Mouse (Mus musculus): Measurements from ENCODE around the gene Gp5. TPM values are rescaled to one million over a fixed set of nuclear protein-coding genes. Genes with fewer than 3 reads are reported as not detected.

Gene Gp5
- polyA plus RNA-seq, 1 experiment from 2014 or later, result 2.3 TPM

GRCm38 (mm10) chr16:30267359-30267758, 43.2 kb downstream of the Gp5 start, which contains the start of gene Cpn2:
Gene Cpn2 (minus strand): TSS chr16:30267499.
- H3K36me3 ChIP-seq (ENCODE audit: control insufficient read depth, insufficient read depth, low read length), result no peaks in the 10 kb centered on the region
- H3K4me3 ChIP-seq (ENCODE audit: low read depth, low read length), result no peak within 1 kb of the TSS
- H3K9ac ChIP-seq (ENCODE audit: low read length), result no peak within 1 kb of the TSS
- H3K4me1 ChIP-seq (ENCODE audit: control insufficient read depth, insufficient read depth, low read length), result no peaks in the 10 kb centered on the region
- H3K27me3 ChIP-seq (ENCODE audit: control insufficient read depth, insufficient read depth, low read length), result no peaks in the 10 kb centered on the region
- H3K9me3 ChIP-seq (ENCODE audit: control insufficient read depth, low read length), result no peaks in the 10 kb centered on the region
- no peak within 1 kb of the TSS for H3K4me2 ChIP-seq
- no peak for ATAC-seq (ENCODE audit: low FRiP score)
- 80% methylated on average over 5 of the region's 5 CpGs for WGBS
- DNase-seq (ENCODE audit: low spot score, missing footprints), result no peak
- H3K27ac ChIP-seq (ENCODE audit: low read depth, low read length), result no peak within 1 kb of the TSS

GRCm38 (mm10) chr16:30266561-30266960, 44.0 kb downstream of the Gp5 start:
- Histone ChIP-seq H3K9me3 (ENCODE audit: control insufficient read depth, low read length) (no peaks in the 10 kb centered on the region), H3K4me3 (ENCODE audit: low read depth, low read length) (no peak overlapping the region), H3K27me3 (ENCODE audit: control insufficient read depth, insufficient read depth, low read length) (no peaks in the 10 kb centered on the region), H3K27ac (ENCODE audit: low read depth, low read length) (no peak overlapping the region), H3K9ac (ENCODE audit: low read length) (no peak overlapping the region), H3K4me1 (ENCODE audit: control insufficient read depth, insufficient read depth, low read length) (no peaks in the 10 kb centered on the region), H3K4me2 (no peak overlapping the region), H3K36me3 (ENCODE audit: control insufficient read depth, insufficient read depth, low read length) (no peaks in the 10 kb centered on the region)
- 85% methylated on average over 5 of the region's 5 CpGs for WGBS
- ATAC-seq (ENCODE audit: low FRiP score) (no peak), DNase-seq (ENCODE audit: low spot score, missing footprints) (no peak)

DNA sequence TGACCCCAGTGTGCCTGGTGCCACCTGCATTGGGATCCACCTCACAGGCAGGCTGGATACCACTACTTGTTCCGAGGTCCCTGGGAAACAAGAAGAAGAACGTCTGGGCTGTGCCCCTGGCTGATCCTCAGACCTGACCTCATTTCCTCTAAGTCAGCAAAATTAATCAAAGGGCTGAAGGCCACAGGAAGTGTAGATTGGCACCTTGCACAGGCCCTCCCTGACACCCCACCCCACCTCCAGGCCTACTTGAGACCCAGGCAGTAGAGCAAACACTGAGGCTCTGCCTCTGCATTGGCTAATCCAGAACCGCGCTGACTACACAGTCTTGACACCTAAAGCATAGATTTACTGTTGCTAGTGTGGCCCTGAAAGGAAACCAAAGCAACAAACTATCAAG, 45.0 kb downstream of the Gp5 start:
- H3K36me3 ChIP-seq (ENCODE audit: control insufficient read depth, insufficient read depth, low read length), result no peaks in the 10 kb centered on the region
- 82% methylated on average over 4 of the region's 4 CpGs for WGBS
- no peak for ATAC-seq (ENCODE audit: low FRiP score)

GRCm38 (mm10) chr16:30263156-30263555, 47.4 kb downstream of the Gp5 start:
- H3K36me3 ChIP-seq (ENCODE audit: control insufficient read depth, insufficient read depth, low read length), result no peaks in the 10 kb centered on the region
- no peak overlapping the region for H3K4me3 ChIP-seq (ENCODE audit: low read depth, low read length)
- H3K4me1 ChIP-seq (ENCODE audit: control insufficient read depth, insufficient read depth, low read length), result no peaks in the 10 kb centered on the region
- 0 out of 2 replicates have a peak, but pooled peaks have one; percentile 16 for ATAC-seq (ENCODE audit: low FRiP score)
- no peak overlapping the region for H3K4me2 ChIP-seq
- no peaks in the 10 kb centered on the region for H3K9me3 ChIP-seq (ENCODE audit: control insufficient read depth, low read length)
- WGBS, result 62% methylated on average over 4 of the region's 4 CpGs
- no peaks in the 10 kb centered on the region for H3K27me3 ChIP-seq (ENCODE audit: control insufficient read depth, insufficient read depth, low read length)
- no peak for DNase-seq (ENCODE audit: low spot score, missing footprints)
- H3K27ac ChIP-seq (ENCODE audit: low read depth, low read length), result no peak overlapping the region
- H3K9ac ChIP-seq (ENCODE audit: low read length), result no peak overlapping the region

More for the DNA sequence above, 45.0 kb downstream of the Gp5 start:
- Histone ChIP-seq H3K9me3 (ENCODE audit: control insufficient read depth, low read length) (no peaks in the 10 kb centered on the region), H3K4me2 (no peak overlapping the region), H3K27ac (ENCODE audit: low read depth, low read length) (no peak overlapping the region), H3K27me3 (ENCODE audit: control insufficient read depth, insufficient read depth, low read length) (no peaks in the 10 kb centered on the region), H3K9ac (ENCODE audit: low read length) (no peak overlapping the region), H3K4me3 (ENCODE audit: low read depth, low read length) (no peak overlapping the region), H3K4me1 (ENCODE audit: control insufficient read depth, insufficient read depth, low read length) (no peaks in the 10 kb centered on the region)
- no peak for DNase-seq (ENCODE audit: low spot score, missing footprints)

DNA sequence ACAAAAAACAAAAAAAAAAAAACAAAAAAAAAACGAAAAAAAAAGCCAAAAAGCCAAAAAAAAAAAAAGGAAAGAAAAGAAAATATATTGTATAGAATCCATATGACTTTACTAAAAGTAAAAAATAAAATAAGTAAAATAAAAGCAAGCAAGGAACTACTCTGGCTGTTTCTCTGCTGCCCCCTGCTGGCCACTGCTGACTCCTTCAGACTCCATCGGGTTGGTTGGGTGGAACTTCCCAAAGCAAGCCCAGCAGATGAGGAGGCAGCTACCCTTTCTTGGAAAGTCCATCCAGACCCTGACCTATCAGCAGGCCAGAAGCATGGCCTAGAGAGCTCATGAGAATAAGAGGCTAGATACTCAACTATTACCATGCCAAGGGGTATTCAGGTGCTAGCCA, 47.9 kb downstream of the Gp5 start:
- Histone ChIP-seq H3K4me2 (no peak overlapping the region), H3K4me1 (ENCODE audit: control insufficient read depth, insufficient read depth, low read length) (no peaks in the 10 kb centered on the region), H3K27me3 (ENCODE audit: control insufficient read depth, insufficient read depth, low read length) (no peaks in the 10 kb centered on the region), H3K36me3 (ENCODE audit: control insufficient read depth, insufficient read depth, low read length) (no peaks in the 10 kb centered on the region), H3K4me3 (ENCODE audit: low read depth, low read length) (no peak overlapping the region), H3K9me3 (ENCODE audit: control insufficient read depth, low read length) (no peaks in the 10 kb centered on the region), H3K9ac (ENCODE audit: low read length) (no peak overlapping the region), H3K27ac (ENCODE audit: low read depth, low read length) (no peak overlapping the region)
- DNase-seq (ENCODE audit: low spot score, missing footprints), result peak; percentile 97
- 0 out of 2 replicates have a peak, but pooled peaks have one; percentile 48 for ATAC-seq (ENCODE audit: low FRiP score)
- WGBS, result 2% methylated on average over 2 of the region's 2 CpGs

DNA sequence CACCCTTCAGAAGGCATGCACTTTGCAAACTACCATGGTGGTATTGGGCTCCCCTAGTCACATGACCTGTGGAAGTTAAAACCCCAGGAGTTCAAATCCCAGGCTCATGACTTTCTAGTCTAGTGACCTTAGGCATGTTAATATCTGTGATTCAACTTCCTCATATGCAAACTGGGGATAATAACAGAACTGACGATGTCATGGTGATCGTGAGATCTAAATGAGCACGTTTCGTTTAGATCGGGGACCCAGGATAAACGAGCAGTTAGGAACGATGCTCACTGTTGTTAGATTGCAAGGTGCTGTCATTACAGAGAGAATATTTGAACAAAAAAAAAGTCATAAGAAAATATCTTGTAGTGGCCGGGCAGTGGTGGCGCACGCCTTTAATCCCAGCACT, 48.4 kb downstream of the Gp5 start:
- no peak overlapping the region for H3K4me3 ChIP-seq (ENCODE audit: low read depth, low read length)
- no peaks in the 10 kb centered on the region for H3K4me1 ChIP-seq (ENCODE audit: control insufficient read depth, insufficient read depth, low read length)
- no peaks in the 10 kb centered on the region for H3K36me3 ChIP-seq (ENCODE audit: control insufficient read depth, insufficient read depth, low read length)
- no peak overlapping the region for H3K4me2 ChIP-seq
- 93% methylated on average over 10 of the region's 10 CpGs for WGBS
- H3K27ac ChIP-seq (ENCODE audit: low read depth, low read length), result no peak overlapping the region
- H3K9me3 ChIP-seq (ENCODE audit: control insufficient read depth, low read length), result no peaks in the 10 kb centered on the region
- no peak for DNase-seq (ENCODE audit: low spot score, missing footprints)
- no peak for ATAC-seq (ENCODE audit: low FRiP score)
- no peaks in the 10 kb centered on the region for H3K27me3 ChIP-seq (ENCODE audit: control insufficient read depth, insufficient read depth, low read length)
- no peak overlapping the region for H3K9ac ChIP-seq (ENCODE audit: low read length)

DNA sequence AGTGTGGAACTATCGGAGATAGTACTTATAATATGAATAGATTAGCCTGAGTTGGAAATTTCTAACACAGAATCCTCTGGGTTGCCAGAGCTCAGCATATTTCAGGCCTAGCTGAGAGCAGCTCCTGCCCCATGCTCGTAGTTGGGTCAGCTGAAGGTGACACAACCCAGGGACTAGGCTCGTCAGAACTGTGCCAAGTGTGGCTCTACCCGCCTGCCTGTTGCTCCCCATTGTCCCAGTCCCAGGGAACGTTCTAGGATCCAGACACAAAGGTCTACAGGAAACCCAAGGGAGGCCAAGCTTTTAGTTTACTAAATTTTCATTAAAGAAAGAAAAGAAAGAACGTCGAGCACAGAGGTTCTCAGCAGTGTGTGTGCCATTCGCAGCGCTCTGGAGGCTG, 49.2 kb downstream of the Gp5 start:
- Histone ChIP-seq H3K27me3 (ENCODE audit: control insufficient read depth, insufficient read depth, low read length) (no peaks in the 10 kb centered on the region), H3K36me3 (ENCODE audit: control insufficient read depth, insufficient read depth, low read length) (no peaks in the 10 kb centered on the region), H3K27ac (ENCODE audit: low read depth, low read length) (no peak overlapping the region), H3K4me3 (ENCODE audit: low read depth, low read length) (no peak overlapping the region), H3K4me2 (no peak overlapping the region), H3K4me1 (ENCODE audit: control insufficient read depth, insufficient read depth, low read length) (no peaks in the 10 kb centered on the region), H3K9ac (ENCODE audit: low read length) (no peak overlapping the region), H3K9me3 (ENCODE audit: control insufficient read depth, low read length) (no peaks in the 10 kb centered on the region)
- 91% methylated on average over 9 of the region's 9 CpGs for WGBS
- ATAC-seq (ENCODE audit: low FRiP score), result no peak
- no peak for DNase-seq (ENCODE audit: low spot score, missing footprints)

DNA sequence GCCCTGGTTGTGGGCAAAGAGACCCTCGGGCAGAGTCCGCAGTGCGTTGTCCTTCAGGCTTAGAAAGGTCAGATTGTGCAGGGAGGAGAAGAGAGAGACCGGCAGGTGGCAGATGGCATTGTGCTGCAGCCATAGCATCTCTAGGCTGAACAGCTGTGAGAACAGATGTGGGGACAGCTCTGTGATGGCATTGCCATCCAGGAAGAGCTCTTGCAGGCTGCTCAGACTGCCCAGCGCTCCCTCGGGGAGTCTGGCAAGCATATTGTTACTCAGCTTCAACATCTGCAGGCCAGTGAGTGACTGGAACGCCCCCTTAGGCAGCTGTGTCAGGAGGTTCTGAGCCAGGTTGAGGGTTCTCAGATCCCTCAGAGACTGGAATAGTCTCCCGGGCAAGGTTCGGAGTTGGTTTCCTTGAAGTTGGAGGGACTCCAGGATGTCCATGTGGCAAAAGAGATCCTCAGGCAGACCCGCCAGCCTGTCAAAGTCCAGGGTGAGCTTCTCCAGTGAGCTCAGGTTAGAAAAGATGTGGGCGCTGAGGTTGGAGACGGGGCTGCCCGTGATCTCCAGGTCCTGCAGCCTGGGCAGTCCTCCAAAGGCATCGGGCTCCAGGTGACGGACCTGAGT, 50.5 kb downstream of the Gp5 start:
- Histone ChIP-seq H3K9me3 (ENCODE audit: control insufficient read depth, low read length) (no peaks in the 10 kb centered on the region), H3K4me2 (no peak overlapping the region)

DNA sequence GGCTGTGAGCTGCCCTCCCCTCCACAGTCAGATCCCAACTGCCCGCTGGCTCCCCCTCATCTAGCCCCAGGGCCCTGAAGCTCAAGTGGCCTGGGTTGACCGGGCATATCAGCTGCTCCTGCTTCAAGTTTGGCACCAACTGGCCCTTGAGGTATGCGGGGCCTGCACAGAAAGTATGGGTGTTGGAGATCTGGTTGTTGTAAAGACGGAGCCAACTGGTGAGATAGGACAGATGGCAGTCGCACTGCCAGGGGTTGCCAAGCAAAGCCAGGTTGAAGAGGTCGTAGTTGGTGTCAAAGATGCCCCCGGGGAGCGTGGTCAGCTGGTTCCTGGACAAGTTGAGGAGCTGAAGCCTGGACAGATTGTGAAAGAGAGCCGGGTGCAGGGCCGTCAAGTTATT, 51.1 kb downstream of the Gp5 start:
- no peak overlapping the region for H3K9ac ChIP-seq (ENCODE audit: low read length)
- DNase-seq (ENCODE audit: low spot score, missing footprints), result no peak
- H3K27me3 ChIP-seq (ENCODE audit: control insufficient read depth, insufficient read depth, low read length), result no peaks in the 10 kb centered on the region
- H3K9me3 ChIP-seq (ENCODE audit: control insufficient read depth, low read length), result no peaks in the 10 kb centered on the region
- H3K4me3 ChIP-seq (ENCODE audit: low read depth, low read length), result no peak overlapping the region
- no peaks in the 10 kb centered on the region for H3K36me3 ChIP-seq (ENCODE audit: control insufficient read depth, insufficient read depth, low read length)
- 86% methylated on average over 10 of the region's 10 CpGs for WGBS
- H3K27ac ChIP-seq (ENCODE audit: low read depth, low read length), result no peak overlapping the region
- ATAC-seq (ENCODE audit: low FRiP score), result no peak
- H3K4me2 ChIP-seq, result no peak overlapping the region
- no peaks in the 10 kb centered on the region for H3K4me1 ChIP-seq (ENCODE audit: control insufficient read depth, insufficient read depth, low read length)

More for the DNA sequence above, 50.5 kb downstream of the Gp5 start:
- no peaks in the 10 kb centered on the region for H3K4me1 ChIP-seq (ENCODE audit: control insufficient read depth, insufficient read depth, low read length)
- H3K27ac ChIP-seq (ENCODE audit: low read depth, low read length), result no peak overlapping the region
- H3K27me3 ChIP-seq (ENCODE audit: control insufficient read depth, insufficient read depth, low read length), result no peaks in the 10 kb centered on the region
- ATAC-seq (ENCODE audit: low FRiP score) (no peak), DNase-seq (ENCODE audit: low spot score, missing footprints) (no peak)
- H3K9ac ChIP-seq (ENCODE audit: low read length), result no peak overlapping the region
- H3K4me3 ChIP-seq (ENCODE audit: low read depth, low read length), result no peak overlapping the region
- H3K36me3 ChIP-seq (ENCODE audit: control insufficient read depth, insufficient read depth, low read length), result no peaks in the 10 kb centered on the region
- WGBS, result 91% methylated on average over 15 of the region's 15 CpGs
